Mouse (Mus musculus) activated CD4-positive, CD25-positive, alpha-beta regulatory T cell, adult 4 months (primary cell): Measurements from ENCODE around the gene Pfn1. TPM values are rescaled to one million over a fixed set of nuclear protein-coding genes. Genes with fewer than 3 reads are reported as not detected.

ENCODE experiments used
- ATAC-seq: one replicate; pipeline ENCODE4 v1.8.0; 2017
- polyA plus RNA-seq, 2 experiments: library from polyadenylated mRNA; unstranded; fragments of 100-300 nt; shearing (Covaris generic); gene quantifications; one replicate each; pipeline ENCODE4 v1.2.1; 2017

Gene Pfn1
- polyA plus RNA-seq, 2 experiments from 2014 or later = 3,856 to 4,120 TPM

- peak; percentile 24 for ATAC-seq
These were observed 873 bp downstream of the Pfn1 start for GRCm38 (mm10) chr11:70653345-70654197.

DNA sequence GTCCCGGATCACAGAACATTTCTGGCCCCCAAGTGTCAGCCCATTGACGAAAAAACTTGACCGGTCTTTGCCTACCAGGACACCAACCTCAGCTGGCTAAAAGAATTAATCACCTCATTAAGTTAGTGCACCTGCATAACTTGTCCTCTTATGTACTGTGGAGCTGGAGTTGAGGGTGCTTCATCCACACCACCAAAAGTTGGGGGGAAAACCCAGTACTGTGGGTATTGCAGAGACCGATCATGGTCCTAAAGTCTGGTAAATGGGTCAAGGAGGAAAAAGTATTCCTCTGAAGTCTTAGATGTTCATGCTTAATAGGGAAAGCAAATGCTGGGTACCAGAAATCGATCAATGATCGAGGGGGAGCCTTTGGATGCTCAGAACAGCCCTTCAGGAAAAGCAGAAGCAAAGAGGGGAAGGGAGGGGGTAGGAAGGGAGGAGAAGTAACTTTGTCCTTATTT is 1.5 kb downstream of the Pfn1 start:
- ATAC-seq = no peak

- ATAC-seq = no peak
These were observed 2.2 kb downstream of the Pfn1 start for GRCm38 (mm10) chr11:70652029-70652883.

DNA sequence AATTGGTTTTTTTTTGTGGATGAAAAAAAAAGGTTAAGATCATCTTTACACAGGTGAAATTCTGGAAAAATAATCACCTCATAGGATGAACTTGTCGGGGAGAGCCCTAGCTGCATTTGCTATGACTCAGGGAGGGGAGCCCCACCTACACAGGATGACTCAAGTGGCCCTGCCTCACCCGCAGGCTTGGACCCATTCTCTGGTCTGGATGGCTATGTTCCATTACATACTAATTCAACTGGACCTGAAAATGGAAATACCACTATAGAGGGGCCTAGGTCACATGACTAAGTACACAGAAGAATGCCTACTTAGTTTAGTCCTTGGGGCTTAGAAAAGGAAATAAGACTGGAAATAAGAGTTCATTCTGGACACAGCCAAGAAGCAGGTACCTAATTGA is 3.1 kb downstream of the Pfn1 start:
- ATAC-seq = no peak

GRCm38 (mm10) chr11:70650322-70651175 is 3.9 kb downstream of the Pfn1 start:
- ATAC-seq = peak; percentile 41

DNA sequence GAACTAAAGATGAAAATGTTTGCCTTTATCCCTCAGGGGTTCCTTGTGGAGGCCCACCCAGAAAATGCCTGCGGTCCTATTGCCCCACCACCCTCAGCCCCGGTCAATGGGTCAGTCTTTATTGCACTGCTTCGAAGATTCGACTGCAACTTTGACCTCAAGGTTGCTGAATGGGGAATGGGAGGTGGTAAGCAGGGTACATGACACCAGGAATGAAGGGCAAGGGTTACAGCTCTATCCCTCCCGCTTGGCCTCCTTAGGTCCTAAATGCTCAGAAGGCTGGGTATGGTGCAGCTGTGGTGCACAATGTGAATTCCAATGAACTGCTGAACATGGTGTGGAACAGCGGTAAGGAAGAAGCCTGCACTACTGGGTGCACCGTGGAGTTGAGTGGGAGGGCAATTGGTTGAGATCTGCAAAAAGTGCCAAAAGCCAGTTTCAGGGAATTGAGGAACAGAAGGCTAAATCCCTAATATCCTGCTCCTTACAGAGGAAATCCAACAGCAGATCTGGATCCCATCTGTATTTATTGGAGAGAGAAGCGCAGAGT is 5.2 kb downstream of the Pfn1 start:
- ATAC-seq = no peak

DNA sequence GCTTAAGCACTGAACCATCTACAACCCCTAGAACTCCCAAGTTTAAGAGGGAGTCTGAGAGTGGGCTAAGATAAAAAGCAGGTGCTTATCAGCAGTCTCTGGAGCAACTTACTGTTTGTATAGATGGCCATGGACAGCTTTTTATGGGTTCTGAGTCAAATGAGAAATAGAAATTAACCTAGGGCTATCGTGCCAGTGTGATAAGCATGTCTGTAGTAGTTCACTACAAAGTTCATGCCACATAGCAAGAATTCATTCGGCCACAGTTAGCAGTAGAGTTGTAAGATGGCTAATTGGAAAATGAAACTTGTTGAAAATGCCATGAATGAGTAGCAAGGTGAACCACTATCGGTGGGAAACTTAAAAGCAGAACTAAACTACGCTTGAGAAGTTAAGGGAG is 5.9 kb downstream of the Pfn1 start:
- ATAC-seq = no peak

DNA sequence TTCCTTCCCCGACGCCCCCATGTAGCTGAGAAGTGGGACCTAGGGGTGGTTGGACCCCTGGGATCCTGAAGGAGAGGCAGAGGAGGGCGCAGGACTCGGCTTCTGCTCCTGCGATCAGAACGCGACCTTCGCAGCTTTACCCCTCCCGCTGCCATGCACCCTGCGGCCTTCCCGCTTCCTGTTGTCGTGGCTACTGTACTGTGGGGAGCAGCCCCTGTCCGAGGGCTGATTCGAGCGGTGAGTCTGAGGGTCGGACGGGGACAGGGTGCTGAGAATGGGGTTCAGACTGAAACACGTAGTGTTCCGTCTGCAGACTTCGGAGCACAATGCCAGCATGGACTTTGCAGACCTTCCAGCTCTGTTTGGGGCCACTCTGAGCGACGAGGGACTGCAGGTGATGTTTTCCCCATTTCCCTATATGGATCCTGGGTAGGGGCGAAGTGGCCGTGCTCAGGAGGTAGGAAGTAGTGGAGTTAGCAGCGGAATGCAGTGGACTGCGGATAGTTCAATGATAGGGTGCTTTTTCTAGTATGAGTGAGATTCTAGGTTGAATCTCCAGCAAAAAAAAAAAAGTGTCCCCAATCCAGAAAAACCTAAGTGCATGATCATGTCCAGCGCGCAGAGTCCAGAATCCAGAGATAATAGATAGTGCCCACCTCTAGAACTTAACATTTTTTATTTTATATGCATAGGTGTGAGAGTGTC is 6.6 kb downstream of the Pfn1 start:
- ATAC-seq = no peak

- peak; percentile 67 for ATAC-seq
These were observed 7.5 kb downstream of the Pfn1 start, which contains the start of the genes Rnf167 and Slc25a11 for GRCm38 (mm10) chr11:70646691-70647650. Rnf167 (plus strand) TSS chr11:70647235. Slc25a11 (minus strand) TSS chr11:70647479.

DNA sequence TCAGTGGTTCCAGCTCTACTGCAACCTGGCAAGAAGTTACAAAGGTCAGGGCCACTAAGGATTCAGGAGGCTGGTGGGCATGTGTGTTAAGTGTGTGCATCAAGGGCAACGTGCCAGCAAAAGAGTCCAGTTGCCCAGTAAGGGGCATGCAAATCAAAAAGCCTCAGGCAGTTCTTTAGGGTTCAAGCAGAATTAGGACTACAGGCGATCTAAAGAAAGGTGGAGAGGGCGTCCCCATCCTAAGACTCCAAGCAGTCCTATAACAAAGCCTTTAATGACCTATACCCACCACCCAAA is 8.2 kb downstream of the Pfn1 start:
- ATAC-seq = no peak

GRCm38 (mm10) chr11:70645461-70646258 is 8.8 kb downstream of the Pfn1 start:
- no peak for ATAC-seq

DNA sequence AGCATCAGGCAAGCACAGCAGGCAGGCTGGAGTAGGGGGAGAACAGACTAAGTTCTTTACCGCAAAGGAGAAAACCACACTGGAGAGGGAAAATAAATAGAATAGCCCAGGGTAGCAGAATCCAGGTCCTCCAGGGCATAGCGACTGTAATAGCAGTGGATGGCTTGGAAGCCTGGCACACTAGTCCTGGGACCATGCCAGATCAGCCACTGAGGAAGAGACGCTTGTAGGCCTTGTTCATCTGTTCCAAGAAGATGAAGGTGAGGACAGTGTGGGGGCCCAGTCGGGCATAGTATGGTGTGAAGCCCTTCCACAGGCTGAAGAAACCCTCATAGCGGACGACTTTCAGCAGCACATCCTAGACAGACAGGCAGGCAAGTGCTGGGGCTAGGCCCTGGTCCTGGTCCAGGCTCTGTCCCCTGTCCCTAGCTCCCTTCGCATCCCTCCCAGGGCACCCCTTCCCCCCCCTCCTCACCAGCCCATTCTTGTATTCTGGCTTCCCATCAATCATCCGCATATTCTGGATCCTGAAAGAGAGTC is 9.8 kb downstream of the Pfn1 start:
- ATAC-seq = no peak

DNA sequence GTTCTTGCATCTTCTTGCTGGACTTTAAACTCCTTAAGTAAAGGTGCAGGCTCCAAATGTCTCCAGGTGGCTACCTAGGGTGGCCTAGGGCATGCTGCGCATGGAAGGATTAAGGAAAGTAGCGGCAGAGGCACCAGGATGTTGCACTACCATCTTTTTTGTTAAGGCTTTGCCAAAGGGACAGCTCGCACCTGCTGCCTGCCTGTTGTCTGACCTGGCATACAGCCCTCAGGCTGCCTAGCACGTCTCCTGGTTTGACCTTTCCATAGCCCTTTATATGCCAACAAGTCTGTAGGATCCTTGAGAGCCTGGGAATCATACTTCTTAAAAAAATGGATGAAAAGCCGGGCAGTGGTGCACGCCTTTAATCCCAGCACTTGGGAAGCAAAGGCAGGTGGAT is 11.4 kb downstream of the Pfn1 start:
- ATAC-seq = no peak

DNA sequence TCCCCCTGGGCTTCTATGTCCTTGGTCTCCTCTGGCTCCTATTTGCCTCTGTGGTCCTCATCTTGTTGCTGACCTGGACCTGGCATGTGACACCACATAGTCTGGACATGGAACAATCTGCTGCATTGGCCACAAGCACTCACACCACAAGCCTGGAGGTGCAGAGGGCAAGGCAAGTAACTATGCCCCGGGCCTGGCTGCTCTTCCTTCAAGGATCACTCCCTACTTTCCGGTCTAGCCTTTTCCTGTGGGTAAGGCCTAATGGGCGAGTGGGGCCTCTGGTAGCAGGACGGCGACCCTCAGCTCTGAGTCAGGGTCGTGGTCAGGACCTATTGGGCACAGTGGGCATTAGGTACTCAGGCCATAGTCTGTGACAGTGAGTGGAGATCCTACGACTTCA is 13.2 kb downstream of the Pfn1 start:
- ATAC-seq = no peak

GRCm38 (mm10) chr11:70639976-70640375 is 14.5 kb downstream of the Pfn1 start:
- ATAC-seq = no peak

GRCm38 (mm10) chr11:70638714-70639278 is 15.6 kb downstream of the Pfn1 start, which contains the start of gene Gp1ba:
Gp1ba (plus strand) TSS chr11:70639122.
- ATAC-seq = no peak

DNA sequence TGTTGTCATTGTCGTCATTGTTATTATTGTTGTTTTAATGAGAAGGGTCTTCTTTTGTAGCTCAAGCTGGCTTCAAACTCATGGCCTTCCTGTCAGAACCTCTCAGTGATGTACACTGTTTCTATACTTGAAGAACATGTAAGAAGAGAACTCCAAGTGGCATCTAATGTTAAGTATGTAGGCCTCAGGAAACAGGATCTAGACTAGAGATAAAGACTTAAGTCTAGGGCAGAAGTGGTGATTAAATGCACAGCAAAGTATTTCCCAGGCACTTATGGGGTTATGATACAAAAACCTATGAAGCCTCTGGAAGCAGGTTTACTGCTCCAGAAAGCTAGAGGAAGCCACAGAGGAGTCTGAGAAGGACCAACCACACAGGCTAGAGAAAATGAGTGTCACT is 16.2 kb downstream of the Pfn1 start:
- ATAC-seq = no peak

DNA sequence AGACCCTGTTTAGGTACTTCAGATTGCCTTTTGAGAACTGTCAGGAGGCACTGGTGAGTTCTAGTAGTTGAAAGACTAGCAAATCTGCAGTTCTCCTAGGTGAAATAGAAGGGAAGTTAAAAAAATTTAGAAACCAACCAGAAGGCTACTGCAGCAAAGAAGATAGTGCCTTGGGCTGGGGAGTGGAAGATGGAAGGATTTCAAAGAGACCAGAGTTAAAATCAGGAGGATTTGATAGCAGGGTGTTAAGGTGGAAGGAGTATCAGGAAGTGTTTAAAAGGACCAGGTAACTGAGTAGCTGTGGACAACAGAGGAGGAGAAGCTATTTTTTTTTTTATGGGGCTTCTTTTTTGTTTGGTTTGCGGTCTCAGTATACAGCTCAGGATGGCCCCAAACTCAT is 16.7 kb downstream of the Pfn1 start:
- ATAC-seq = no peak

GRCm38 (mm10) chr11:70635601-70636000 is 18.8 kb downstream of the Pfn1 start:
- ATAC-seq = no peak
